Mouse (Mus musculus) adrenal gland (tissue): ENCODE measurements around the gene Gm36864.
"Not testable (repeated sequence)": the region's sequence is repeated elsewhere in the genome, so short reads cannot be mapped to it uniquely, and the experiment has no call there.

Source experiments
- intact Hi-C: fragments of 180-260 bp; cut with DNase I; formaldehyde crosslinking; loops from one replicate; pipeline ENCODE4 v1.15.1; 2025
- long read RNA-seq, 2 experiments: library from polyadenylated mRNA; unstranded; transcript quantifications; one replicate each; pipeline ENCODE4 v2.0.0; 2020; ENCODE audit warnings: borderline replicate concordance in 1 of 2; ENCODE audit not compliant: insufficient replicate concordance in 1 of 2

The Gm36864 gene
- long read RNA-seq, experiment 1 = 0 reads
- long read RNA-seq, experiment 2 = 0 reads

DNA sequence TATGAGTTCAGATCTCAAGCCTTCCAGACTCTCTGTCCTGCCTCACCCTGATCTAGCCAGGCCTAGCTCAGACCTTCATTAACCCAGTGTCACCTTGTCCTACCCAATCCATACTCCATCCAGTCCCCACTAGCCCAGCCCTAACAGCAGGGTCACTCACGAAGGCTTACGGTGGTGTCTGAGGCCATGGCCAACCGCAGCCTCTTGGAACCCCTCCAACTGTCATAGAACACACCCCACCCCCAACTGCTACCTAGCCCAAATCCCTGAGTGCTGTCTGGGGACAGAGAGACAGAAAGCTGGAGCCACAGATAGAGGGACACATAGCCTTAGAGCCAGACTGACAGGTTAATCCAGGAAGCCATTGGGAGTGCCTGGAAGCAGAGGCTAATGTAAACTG lies at the start of gene Gm36864:
Gene Gm36864, plus strand, starts transcription at position 269 of the 400 bp plus-strand sequence.
- intact Hi-C loops = no loop called here

DNA sequence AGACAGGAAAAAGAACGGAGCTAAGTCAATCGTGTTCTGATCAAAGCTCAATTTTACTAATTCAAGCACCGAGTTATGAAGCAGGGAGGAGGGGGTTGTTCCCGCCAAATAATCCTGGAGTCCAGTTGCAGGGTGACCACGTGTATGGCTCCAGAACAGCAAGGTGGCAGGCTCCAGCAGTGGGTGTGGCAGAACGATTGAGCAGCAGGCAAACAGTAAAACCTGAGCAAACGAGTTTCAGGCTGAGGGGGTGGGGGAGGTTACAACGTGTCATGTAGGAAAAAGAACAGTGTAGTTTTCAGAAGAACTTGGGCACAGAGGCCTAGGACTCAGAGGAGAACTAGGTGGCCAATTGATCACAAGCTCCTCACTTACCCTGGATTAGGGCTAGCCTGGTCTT lies 49.5 kb upstream of the Gm36864 start:
- intact Hi-C loops = not testable (repeated sequence)

DNA sequence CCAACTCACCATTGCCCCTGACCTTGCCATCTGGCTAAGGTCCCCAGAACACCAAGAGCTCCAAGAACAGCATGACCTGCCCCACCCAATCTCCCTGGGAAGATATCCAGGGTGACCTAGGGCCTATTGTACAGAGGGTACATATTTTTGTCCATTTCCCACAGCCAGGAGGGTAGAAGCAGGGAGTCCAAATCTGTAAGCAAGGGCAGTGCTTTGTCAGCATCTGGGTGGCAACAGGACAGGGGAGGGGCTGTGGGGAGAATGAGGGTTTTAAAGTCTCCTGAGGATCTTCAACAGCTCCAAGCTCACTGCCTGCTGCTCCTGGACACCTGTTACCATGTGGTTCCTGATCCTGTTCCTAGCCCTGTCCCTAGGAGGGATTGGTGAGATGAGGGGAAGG lies 48.0 kb upstream of the Gm36864 start, which contains the start of gene Klk1b24:
Gene Klk1b24, plus strand, starts transcription at position 301 of the 400 bp plus-strand sequence.
- intact Hi-C loops = not testable (repeated sequence)

DNA sequence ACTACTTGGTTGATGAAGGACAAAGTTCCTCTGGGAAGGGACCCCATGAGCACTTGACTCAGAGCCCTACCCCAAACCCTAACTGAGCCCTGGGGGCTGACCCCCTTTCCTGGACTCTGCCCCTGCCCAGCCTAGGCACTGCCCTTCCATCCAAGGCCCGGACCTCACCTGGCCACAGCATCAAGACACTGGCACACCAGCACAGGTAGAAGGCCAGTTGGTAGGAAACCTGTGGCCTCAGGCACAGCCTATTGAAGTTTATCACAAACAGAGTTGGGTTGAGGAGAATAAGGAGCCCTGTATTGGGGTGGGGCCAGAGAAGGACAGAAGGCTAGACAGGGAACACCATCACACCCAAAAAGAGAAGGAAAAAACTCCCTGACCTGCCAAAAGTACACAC lies 42.5 kb upstream of the Gm36864 start:
- intact Hi-C loops = not testable (repeated sequence)

DNA sequence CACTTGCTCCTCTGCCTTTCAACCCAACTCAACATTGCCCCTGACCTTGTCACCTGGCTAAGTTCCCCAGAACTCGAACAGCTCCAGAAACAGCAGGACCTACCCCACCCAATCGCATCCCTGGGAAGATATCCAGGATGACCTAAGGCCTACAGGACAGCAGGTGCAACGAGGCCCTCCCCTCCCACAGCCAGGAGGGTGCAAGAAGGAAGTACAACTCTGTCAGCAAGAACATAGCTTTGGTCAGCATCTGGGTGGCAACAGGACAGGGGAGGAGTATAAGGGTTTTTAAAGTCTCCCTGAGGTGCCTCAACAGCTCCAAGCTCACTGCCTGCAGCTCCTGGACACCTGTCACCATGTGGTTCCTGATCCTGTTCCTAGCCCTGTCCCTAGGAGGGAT lies 38.1 kb upstream of the Gm36864 start, which contains the start of gene Klk1b3:
Gene Klk1b3, plus strand, starts transcription at position 301 of the 400 bp plus-strand sequence.
- intact Hi-C loops = no loop called here

DNA sequence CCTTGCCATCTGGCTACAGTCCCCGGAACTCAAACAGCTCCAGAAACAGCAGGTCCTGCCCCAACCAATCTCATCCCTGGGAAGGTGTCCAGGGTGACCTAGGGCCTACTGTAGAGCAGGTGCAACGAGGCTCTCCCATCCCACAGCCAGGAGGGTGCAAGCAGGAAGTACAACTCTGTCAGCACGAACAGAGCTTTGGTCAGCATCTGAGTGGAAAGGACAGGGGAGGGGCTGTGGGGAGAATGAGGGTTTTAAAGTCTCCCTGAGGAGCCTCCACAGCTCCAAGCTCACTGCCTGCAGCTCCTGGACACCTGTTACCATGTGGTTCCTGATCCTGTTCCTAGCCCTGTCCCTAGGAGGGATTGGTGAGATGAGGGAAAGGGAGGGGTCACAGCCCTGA lies 28.8 kb upstream of the Gm36864 start, which contains the start of gene Klk1b4:
Gene Klk1b4, plus strand, starts transcription at position 301 of the 400 bp plus-strand sequence.
- intact Hi-C loops = not testable (repeated sequence)

DNA sequence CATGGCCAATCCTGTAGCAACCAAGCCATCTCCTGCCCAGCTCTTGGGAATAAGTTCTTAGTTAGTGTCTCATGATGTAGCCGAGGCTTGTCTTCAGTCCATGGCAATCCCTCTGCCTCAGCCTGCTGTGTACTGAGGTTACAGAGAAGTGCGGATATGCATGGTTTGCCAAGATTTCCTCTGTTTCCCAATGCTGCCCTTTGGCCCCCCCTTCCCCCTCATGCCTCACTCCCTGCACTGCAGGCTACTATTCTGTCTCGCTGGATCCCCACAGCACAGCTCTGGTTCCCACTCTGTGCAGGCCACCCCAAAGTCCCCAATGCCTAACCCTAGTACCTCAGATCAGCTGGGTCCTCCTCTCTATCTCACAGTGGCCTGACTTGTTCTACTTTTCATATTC lies 27.7 kb upstream of the Gm36864 start:
- intact Hi-C loops = no loop called here

DNA sequence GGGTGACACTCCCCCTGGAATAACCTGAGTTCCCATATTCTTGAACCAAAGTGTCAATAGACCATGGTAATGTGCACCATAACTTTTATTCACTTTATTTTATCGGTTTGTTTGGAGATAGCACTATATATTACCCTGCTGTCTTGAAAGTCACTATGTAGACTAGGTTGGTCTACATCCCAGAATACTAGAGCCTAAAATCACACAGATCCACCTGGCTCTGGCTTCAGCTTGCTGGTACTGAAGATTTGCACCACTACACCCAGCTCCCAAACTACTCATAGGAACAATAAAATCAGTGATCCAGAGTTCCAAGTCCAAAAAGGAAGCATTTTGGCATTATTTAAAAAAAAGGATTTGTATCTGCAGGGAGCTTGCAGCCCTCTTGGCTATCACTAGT lies 20.3 kb upstream of the Gm36864 start, which contains the start of gene Klk1b5:
Gene Klk1b5, plus strand, starts transcription at position 301 of the 400 bp plus-strand sequence.
- intact Hi-C loops = no loop called here

DNA sequence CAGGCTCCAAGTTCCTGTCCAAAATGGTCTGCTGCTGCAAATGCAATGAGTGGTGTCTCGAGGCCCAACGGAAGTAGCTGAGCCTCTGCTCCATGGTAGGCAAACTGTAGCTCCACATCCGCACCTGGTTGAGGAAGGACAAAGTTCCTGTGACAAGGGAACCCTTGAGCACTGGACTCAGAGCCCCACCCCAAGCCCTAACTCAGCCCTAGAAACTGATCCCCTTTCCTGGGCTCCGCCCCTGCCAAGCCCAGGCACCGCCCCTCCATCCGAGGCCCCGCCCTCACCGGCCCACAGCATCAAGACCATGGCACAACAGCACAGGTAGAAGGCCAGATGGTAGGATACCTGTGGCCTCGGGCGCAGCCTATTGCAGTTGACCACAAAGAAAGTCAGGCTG lies 14.4 kb upstream of the Gm36864 start:
- intact Hi-C loops = not testable (repeated sequence)

DNA sequence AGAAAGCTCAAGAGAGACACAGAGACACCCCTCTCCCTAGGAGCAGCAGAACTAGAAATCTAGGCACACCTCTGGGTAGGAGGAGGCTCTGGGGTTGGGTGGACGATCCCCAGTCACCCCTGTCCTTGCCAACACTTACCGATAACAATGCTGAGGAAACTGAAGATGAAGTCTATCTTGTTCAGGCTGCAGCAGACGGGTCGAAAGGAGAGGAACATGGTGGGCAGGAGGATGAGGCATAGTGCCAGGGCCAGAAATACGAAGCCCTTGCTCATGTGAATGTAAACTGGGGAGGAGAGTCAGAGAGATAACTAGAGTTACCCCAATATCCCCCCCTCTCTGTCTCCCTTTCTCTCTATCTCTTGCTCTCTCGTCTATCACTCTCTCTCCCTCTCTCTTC lies 13.6 kb upstream of the Gm36864 start:
- intact Hi-C loops = not testable (repeated sequence)

DNA sequence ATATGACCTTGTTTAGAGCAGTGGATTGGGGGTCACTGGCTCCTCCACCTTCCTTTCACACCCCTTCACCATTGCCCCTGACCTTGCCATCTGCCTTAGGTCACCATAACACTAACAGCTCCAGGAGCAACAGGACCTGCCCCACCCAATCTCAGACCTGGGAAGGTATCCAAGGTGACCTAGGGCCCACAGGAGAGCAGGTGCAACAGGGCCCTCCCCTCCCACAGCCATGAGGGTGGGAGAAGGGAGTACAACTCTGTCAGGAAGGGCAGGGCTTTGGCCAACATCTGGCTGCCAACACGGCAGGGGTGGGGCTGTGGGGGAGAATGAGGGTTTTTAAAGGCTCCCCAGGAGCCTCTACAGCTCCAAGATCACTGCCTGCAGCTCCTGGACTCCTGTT lies 10.9 kb upstream of the Gm36864 start, which contains the start of gene Klk1:
Gene Klk1, plus strand, starts transcription at position 285 of the 400 bp plus-strand sequence.
- intact Hi-C loops = no loop called here

DNA sequence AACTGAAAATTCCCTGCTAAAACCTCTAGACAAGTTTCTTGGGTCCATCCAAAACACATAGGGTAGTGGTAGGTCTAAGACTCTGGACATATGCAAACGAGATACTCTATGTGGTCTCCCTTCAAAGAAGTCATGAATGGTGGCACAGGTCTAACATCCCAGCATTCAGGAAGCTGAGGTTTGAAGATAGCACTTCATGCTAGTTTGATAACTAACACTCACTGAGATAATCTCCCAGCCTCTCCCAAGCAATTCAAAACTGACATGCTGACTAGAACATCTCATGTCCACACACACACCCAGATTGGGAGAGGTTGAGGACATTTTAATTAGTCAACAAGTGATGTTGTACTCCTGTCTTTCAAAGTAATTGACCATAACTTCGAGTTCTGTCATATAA lies 3.9 kb downstream of the Gm36864 start:
- intact Hi-C loops = no loop called here

DNA sequence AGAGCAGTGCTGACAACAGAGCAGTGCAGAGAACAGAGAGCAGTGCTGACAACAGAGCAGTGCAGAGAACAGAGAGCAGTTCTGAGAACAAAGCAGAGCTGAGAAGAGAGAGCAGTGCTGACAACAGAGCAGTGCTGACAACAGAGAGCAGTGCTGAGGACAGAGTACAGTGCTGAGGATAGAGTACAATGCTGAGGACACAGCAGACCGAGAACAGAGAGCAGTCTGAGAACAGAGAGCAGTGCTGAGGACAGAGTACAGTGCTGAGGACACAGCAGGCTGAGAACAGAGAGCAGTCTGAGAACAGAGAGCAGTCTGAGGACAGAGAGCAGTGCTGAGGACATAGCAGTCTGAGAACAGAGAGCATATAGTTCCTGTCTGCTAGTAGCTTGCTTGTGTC lies 4.7 kb downstream of the Gm36864 start:
- intact Hi-C loops = no loop called here

DNA sequence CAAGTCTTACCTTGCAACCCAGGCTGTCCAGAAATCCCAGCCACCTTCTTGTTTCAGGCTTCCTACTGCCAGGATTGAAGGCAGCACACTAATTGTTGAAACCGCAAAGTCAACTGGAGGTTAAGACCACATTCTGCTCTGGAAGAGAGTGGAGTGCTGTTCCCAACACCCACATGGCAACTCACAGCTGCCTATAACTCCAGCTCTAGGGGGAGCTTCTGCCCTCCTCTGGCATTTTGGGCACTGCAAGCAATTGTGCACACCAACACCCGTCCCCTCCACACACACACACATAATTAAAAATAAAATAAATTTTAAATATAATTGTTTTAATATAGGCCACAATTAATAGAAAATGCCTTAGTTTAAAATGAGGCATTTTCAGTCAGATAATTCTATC lies 5.2 kb downstream of the Gm36864 start:
- intact Hi-C loops = no loop called here

DNA sequence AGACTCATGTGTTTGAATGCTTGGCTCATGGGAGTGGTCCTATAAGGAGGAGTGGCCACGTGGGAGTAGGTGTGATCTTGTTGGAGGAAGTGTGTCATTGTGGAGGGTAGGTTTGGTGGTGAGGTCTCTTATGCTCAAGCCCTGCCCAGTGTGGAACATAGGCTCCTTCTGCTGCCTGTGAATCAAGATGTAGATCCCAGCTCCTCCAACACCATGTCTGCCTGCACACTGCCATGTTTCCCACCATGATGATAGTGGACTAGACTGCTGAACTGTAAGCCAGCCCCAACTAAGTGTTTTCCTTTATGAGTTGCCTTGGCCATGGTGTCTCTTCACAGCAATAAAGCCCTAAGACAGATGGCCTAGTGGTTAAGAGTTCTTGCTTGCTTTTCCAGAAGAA lies 8.1 kb downstream of the Gm36864 start:
- intact Hi-C loops = no loop called here

DNA sequence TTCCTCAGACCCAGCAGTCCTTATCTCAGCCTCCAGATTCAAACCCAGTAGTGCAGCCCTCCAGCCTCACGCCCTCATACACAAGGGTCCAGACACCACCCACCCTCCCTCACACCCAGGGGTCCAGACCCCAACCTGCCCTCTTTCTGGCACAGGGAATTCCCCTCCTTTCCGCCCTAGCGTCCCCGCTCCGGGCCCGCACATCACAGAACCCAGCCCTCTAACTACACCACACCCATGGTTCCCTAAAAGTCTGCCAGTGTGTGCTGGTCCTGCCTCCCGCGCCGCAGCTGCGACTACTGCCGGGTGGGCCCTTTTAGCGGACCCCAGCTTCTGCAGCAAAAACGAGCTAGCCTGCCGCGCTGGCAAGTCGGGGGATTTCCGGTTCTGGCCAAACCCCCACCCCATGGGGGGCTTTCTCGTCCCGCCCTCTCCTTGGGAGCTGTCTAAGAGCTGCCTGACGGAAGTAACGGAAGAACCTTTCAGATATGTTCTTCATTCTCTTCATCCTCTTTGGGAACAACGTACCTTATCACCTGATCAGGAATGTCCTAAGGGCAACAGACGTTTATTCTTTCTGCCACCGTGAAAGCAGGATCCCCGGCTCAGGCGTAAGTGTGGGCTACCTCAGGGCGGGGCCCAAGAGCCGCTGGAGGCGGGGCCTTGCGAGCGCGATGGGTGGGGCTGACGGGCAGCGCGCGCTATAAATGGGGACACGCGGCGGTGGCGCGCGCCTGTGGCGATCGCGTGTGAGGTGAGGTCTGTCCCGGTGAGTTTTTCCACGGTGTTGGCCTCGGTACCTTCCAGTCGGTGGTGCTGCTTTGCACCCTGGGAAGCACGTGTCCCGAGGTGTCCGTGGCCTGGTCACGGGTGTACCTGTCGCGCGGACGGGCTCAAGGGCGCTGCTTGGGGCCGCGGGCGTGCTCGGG lies 10.3 kb downstream of the Gm36864 start, which contains the start of the genes 1700028J19Rik and 2410002F23Rik:
Gene 1700028J19Rik, minus strand, starts transcription at position 641 of the 929 bp plus-strand sequence.
Gene 2410002F23Rik, plus strand, starts transcription at position 668 of the 929 bp plus-strand sequence.
- intact Hi-C loops = no loop called here

DNA sequence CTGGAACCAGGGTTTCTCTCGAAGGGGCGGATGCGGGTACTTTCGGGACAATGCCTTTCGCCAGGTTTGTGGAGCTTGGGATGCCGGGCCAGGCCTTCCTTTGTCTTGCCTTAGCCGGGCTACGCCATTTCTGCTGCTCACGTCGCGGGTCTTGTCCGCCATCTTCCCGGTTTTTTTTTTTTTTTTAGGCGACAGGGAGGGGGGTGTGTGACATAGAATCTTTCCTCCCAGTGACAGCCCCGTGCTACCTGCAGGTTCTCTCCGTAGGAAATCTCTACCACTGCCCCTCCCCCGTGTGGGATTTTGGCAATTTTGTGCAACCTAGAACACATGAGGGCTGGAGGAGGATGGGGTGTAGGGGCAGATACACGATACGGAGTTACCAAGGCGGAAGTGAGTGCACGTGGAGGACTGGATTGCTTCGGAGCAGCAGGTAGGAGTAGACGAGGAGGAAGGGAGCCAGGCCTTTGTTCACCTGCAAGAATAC lies 11.1 kb downstream of the Gm36864 start:
- intact Hi-C loops = no loop called here

DNA sequence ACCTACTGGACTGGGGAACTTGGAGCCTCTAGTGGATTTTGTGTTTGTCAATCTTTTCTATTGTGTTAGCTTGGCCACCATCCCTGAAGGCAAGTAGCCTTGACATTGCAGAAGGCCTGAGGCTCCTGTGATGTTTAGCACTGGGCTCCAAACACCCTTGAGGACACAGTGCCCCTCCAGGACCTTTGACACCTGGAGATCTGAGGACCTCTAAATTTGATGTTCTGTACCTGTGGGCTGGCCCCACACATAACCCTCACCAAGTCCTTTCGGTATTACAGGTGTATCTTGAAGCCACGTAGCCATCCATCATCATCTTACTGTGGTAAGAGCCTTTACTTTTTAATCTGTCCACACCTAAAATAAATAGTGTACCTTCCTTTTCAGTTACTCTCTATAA lies 12.0 kb downstream of the Gm36864 start:
- intact Hi-C loops = no loop called here

DNA sequence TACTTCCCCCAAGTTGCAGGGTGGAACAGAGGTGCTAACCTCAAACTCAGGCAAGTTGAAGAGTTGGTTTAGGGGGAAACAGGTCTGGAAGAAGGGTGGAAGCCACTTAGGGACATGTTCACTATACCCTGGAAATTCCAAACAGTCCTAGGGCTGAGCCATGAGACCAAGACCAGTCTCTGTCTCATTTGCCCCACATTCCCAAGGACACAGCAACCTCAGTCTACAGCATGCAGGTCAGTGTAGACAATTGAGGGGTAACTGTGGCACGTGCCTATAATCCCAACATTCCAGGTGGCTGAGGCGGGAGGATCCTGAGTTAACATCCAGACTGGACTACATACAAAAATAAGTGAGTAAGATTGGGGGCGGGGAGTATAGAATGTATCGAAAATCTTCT lies 13.3 kb downstream of the Gm36864 start:
- intact Hi-C loops = no loop called here

DNA sequence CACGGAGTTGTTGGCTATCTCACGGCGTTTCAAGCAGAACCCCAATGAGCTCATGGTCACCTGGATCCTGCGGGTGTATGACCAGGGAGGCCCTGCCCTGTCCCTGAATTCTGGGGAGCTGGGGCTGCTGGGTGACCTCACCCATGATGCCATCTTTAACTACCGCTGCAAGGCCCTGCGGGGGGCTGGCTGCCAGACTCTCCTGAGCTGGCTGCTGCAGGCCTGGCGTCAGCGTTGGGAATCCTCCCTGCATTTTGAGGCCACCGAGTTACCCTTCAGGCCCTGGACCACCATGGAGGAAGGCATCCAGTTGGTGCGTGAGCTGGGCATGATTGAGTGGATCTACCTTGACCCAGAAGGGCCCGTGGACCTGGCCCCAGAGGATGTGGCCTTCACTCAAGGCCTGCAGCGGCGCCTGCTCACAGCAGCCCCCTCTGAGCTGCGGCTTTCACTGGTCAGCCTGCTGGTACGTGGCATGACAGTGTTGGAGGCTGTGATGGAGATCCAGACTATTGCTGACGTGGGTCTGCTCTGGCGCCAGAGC lies 14.8 kb downstream of the Gm36864 start:
- intact Hi-C loops = not testable (repeated sequence)

DNA sequence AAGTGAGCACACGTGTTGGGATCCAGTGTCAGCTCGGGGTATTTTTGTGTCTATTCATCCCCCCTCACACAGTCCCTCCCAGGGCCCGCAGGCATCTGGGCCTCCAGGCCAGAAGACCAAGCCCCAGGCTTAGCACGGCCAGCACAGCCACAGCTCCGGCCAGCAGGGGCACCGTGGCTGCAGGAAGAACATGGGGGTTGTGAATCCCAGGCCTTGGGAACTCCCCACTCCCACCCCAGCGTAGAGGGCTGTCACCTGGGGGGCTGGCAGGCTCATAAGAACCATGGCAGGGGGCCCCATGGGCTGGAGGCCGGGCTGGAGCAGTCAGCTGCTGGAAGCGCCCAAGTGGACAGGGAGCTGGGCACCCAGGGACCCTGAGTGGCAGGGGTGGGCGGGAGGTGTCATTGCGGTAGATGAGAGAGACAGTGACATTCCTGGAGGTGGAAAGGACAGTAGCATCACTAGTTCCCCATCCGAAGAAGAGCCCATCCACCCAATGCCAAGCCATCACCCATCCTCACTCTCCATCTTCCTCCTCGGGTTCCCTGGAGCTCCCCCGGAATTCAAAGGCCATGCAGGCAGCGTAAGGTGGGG lies 17.1 kb downstream of the Gm36864 start:
- intact Hi-C loops = no loop called here
